Mouse (Mus musculus): Measurements from ENCODE around the gene Cst11. TPM values are rescaled to one million over a fixed set of nuclear protein-coding genes. Genes with fewer than 3 reads are reported as not detected.

The Cst11 gene
- total and polyA plus RNA-seq, 3 experiments: not detected

GRCm38 (mm10) chr2:148754310-148754846 lies 16.9 kb downstream of the Cst11 start:
- Histone ChIP-seq H3K27ac (ENCODE audit: control insufficient read depth, low read depth, low read length) (no peak overlapping the region), H3K4me1 (ENCODE audit: control insufficient read depth in 1 of 2, insufficient read depth in 2 of 2, low read length in 2 of 2) (no peaks in the 10 kb centered on the region), H3K36me3 (ENCODE audit: control insufficient read depth in 1 of 2, insufficient read depth in 2 of 2, low read length in 2 of 2) (no peaks in the 10 kb centered on the region), H3K79me2 (ENCODE audit: control insufficient read depth, insufficient read depth, low read length, poor library complexity) (no peaks in the 10 kb centered on the region), H3K9ac (ENCODE audit: control insufficient read depth, low read depth, low read length, poor library complexity, severe bottlenecking) (no peak overlapping the region), H3K4me3 (ENCODE audit: control insufficient read depth in 1 of 2, insufficient read depth in 1 of 2, low read depth in 2 of 2, low read length in 2 of 2) (no peak overlapping the region), H3K9me3 (replicated peaks; ENCODE audit: insufficient read depth, low read length) (no peaks in the 10 kb centered on the region), H3K27me3 (ENCODE audit: control insufficient read depth in 1 of 2, insufficient read depth in 2 of 2, low read length in 2 of 2) (no peaks in the 10 kb centered on the region)
- no peak for DNase-seq (ENCODE audit: low read depth, low spot score)
- no peak for TF ChIP-seq GABPA (IDR thresholded peaks at IDR 0.05; ENCODE audit: low read depth, low read length)
- TF ChIP-seq GATA1 (IDR thresholded peaks at IDR 0.05; ENCODE audit: low read depth, low read length): no peak
- TF ChIP-seq USF2 (IDR thresholded peaks at IDR 0.05; ENCODE audit: borderline replicate concordance in 1 of 2, insufficient read depth in 1 of 2, low read depth in 1 of 2, low read length in 2 of 2): no peak
- TF ChIP-seq TAL1 (IDR thresholded peaks at IDR 0.05; ENCODE audit: low read length): no peak
- no peak for TF ChIP-seq POLR2AphosphoS5 (IDR thresholded peaks at IDR 0.05; ENCODE audit: borderline replicate concordance, low read depth, low read length)
- TF ChIP-seq HCFC1 (IDR thresholded peaks at IDR 0.05; ENCODE audit: low read depth, low read length): no peak
- no peak for TF ChIP-seq NRF1 (IDR thresholded peaks at IDR 0.05; ENCODE audit: insufficient read depth, low read depth, low read length, poor library complexity, severe bottlenecking)
- TF ChIP-seq ZKSCAN1 (IDR thresholded peaks at IDR 0.05; ENCODE audit: low read depth, low read length): no peak
- TF ChIP-seq USF1 (IDR thresholded peaks at IDR 0.05; ENCODE audit: low read depth, low read length): no peak
- no peak for TF ChIP-seq ZC3H11A (IDR thresholded peaks at IDR 0.05; ENCODE audit: low read depth, low read length)

GRCm38 (mm10) chr2:148751893-148752813 lies 19.1 kb downstream of the Cst11 start:
- peak; percentile 83 for DNase-seq (ENCODE audit: low read depth, low spot score)
- H3K4me1 ChIP-seq (ENCODE audit: control insufficient read depth in 1 of 2, insufficient read depth in 2 of 2, low read length in 2 of 2): no peaks in the 10 kb centered on the region
- no peaks in the 10 kb centered on the region for H3K79me2 ChIP-seq (ENCODE audit: control insufficient read depth, insufficient read depth, low read length, poor library complexity)
- no peaks in the 10 kb centered on the region for H3K9me3 ChIP-seq (replicated peaks; ENCODE audit: insufficient read depth, low read length)
- H3K27me3 ChIP-seq (ENCODE audit: control insufficient read depth in 1 of 2, insufficient read depth in 2 of 2, low read length in 2 of 2): no peaks in the 10 kb centered on the region
- H3K27ac ChIP-seq (ENCODE audit: control insufficient read depth, low read depth, low read length): no peak overlapping the region
- TF ChIP-seq RCOR1 (IDR thresholded peaks at IDR 0.05; ENCODE audit: low read depth, low read length): no peak
- no peak for TF ChIP-seq BHLHE40 (IDR thresholded peaks at IDR 0.05; ENCODE audit: borderline replicate concordance, low read depth, low read length)
- TF ChIP-seq RAD21 (IDR thresholded peaks at IDR 0.05; ENCODE audit: low read depth, low read length): peak; percentile 55
- TF ChIP-seq HCFC1 (IDR thresholded peaks at IDR 0.05; ENCODE audit: low read depth, low read length): no peak
- TF ChIP-seq SMC3 (IDR thresholded peaks at IDR 0.05; ENCODE audit: low read depth, low read length): peak; percentile 62
- TF ChIP-seq GATA1 (IDR thresholded peaks at IDR 0.05; ENCODE audit: low read depth, low read length): no peak
- no peak for TF ChIP-seq ZKSCAN1 (IDR thresholded peaks at IDR 0.05; ENCODE audit: low read depth, low read length)
- TF ChIP-seq MYC (IDR thresholded peaks at IDR 0.05; ENCODE audit: low read depth, low read length): no peak
- peak; percentile 32 for TF ChIP-seq ZC3H11A (IDR thresholded peaks at IDR 0.05; ENCODE audit: low read depth, low read length)
- TF ChIP-seq MAZ (IDR thresholded peaks at IDR 0.05; ENCODE audit: low read depth, low read length): no peak
- peak; percentile 40 to 74 (median 53); a peak in 5 of 6 replicates for TF ChIP-seq CTCF (IDR thresholded peaks at IDR 0.05 in 2 of 3, conservative IDR thresholded peaks at IDR 0.05 in 1 of 3; ENCODE audit: control insufficient read depth in 1 of 3, insufficient read depth in 1 of 3, low read depth in 2 of 3, low read length in 3 of 3, poor library complexity in 1 of 3, severe bottlenecking in 1 of 3)
- no peak for TF ChIP-seq NELFE (IDR thresholded peaks at IDR 0.05; ENCODE audit: low read depth, low read length)
- no peak for TF ChIP-seq TCF12 (IDR thresholded peaks at IDR 0.05; ENCODE audit: low read depth, low read length)
- TF ChIP-seq TAL1 (IDR thresholded peaks at IDR 0.05; ENCODE audit: low read length): no peak
- H3K9ac ChIP-seq (ENCODE audit: control insufficient read depth, low read depth, low read length, poor library complexity, severe bottlenecking): no peak overlapping the region
- H3K4me3 ChIP-seq (ENCODE audit: control insufficient read depth in 1 of 2, insufficient read depth in 1 of 2, low read depth in 2 of 2, low read length in 2 of 2): no peak overlapping the region
- H3K36me3 ChIP-seq (ENCODE audit: control insufficient read depth in 1 of 2, insufficient read depth in 2 of 2, low read length in 2 of 2): no peaks in the 10 kb centered on the region

All from MEL (cell line).